Mouse (Mus musculus) olfactory bulb, adult 2 months (tissue): Measurements from ENCODE around the gene Rtkn2.

Source experiments
- CTCF ChIP-seq: fragments of 200-500 bp; IDR thresholded peaks from 2 replicates; pipeline ENCODE4 v1.5.1; 2012; ENCODE audit warnings: low read depth, mild to moderate bottlenecking, low read length, moderate library complexity; ENCODE audit not compliant: insufficient read depth
- POLR2A ChIP-seq: fragments of 200-500 bp; IDR thresholded peaks from 2 replicates; pipeline ENCODE4 v1.6.1; 2012; ENCODE audit warnings: mild to moderate bottlenecking, low read depth, low read length, moderate library complexity; ENCODE audit not compliant: insufficient read depth

GRCm38 (mm10) chr10:67966102-67966501 lies 13.3 kb upstream of the Rtkn2 start:
- TF ChIP-seq CTCF (no peak), POLR2A (no peak)
